Mouse (Mus musculus): ENCODE results near the gene Uqcr10. TPM values are rescaled to one million over a fixed set of nuclear protein-coding genes. Genes with fewer than 3 reads are reported as not detected.
"Not testable (repeated sequence)": the region's sequence is repeated elsewhere in the genome, so short reads cannot be mapped to it uniquely, and the experiment has no call there.

Uqcr10 gene
- polyA plus RNA-seq, 1 experiment from 2014 or later: 1,046 TPM

DNA sequence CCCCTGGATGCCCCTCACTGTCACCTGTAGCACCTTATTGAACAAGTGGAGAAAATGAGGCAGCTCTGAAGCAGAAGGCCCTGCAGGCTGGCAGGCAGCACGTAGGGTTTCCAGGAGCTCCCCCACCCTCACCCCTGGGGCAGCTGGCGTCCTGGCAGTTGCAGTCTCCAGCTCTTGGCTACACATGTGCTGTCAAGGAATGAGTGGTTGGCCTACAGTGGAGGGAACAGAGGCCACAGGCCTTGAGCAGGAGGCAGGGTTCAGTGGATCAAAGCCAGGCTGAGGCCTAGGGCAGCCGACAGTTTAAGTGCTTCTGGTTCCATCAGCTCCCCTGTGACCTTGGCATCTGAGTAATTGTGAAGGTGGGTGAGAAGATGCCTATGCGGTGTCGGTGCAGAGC lies 26.8 kb upstream of the Uqcr10 start:
- no peak for DNase-seq (ENCODE audit: low spot score)
- peaks cover 12% of the 10 kb centered on the region; the same call in 1 of the 2 replicates for H3K36me3 ChIP-seq
- H3K4me3 ChIP-seq: no peak overlapping the region
- 62% methylated on average over 5 of the region's 5 CpGs for WGBS
- H3K9me3 ChIP-seq: no peaks in the 10 kb centered on the region
- H3K27ac ChIP-seq: no peak overlapping the region
- H3K27me3 ChIP-seq (ENCODE audit: insufficient read depth, poor library complexity, severe bottlenecking): peaks cover 8% of the 10 kb centered on the region
- H3K4me1 ChIP-seq: peaks cover 33% of the 10 kb centered on the region

DNA sequence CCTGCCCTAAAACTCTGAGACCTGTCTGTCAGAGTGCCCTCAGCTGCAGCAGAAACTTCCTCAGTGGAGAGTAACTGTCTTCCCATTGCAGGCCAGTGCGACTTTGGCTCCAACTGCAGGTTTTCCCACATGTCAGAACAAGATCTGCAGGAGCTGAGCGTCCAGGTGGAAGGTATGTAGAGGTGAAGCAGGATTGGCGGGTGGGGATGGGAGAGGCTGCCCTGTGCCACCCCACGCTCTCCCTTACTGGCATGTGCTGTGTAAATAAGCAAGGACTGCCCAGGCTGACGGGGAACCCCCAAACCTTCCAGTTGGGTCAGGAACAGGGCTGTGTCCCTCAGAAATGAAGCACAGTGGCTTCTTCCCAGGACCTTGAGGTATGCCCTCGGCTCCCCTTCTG lies 26.0 kb upstream of the Uqcr10 start:
- H3K27me3 ChIP-seq (ENCODE audit: insufficient read depth, poor library complexity, severe bottlenecking): no peaks in the 10 kb centered on the region
- H3K36me3 ChIP-seq: peaks cover 18% of the 10 kb centered on the region; the same call in 1 of the 2 replicates
- no peak for DNase-seq (ENCODE audit: low spot score)
- no peak overlapping the region for H3K27ac ChIP-seq
- peaks cover 25% of the 10 kb centered on the region for H3K4me1 ChIP-seq
- H3K4me3 ChIP-seq: no peak overlapping the region
- 73% methylated on average over 6 of the region's 6 CpGs for WGBS
- H3K9me3 ChIP-seq: no peaks in the 10 kb centered on the region

DNA sequence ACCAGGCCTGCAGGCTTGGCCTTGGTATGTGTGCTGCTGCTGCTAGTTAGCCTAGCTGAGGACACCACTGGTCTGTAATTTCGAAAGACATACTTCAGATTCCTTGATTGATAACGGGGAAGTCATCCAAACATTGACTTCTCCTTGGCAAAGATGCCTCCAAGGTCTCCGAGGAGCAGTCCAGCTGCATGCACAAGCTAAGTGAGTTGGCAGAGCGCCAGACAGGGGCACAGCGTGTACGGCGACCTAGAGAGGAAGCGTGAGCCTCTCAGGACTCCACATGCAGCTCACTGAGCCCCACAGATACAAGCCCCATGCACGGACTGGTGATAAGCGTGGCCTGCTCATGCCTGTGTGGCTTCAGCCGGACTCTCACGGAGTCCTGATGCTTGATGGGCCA lies 25.5 kb upstream of the Uqcr10 start:
- no peaks in the 10 kb centered on the region for H3K27me3 ChIP-seq (ENCODE audit: insufficient read depth, poor library complexity, severe bottlenecking)
- no peak overlapping the region for H3K4me3 ChIP-seq
- no peak for DNase-seq (ENCODE audit: low spot score)
- 56% methylated on average over 12 of the region's 12 CpGs for WGBS
- H3K36me3 ChIP-seq: peaks cover 22% of the 10 kb centered on the region; the same call in 1 of the 2 replicates
- no peak overlapping the region for H3K27ac ChIP-seq
- H3K4me1 ChIP-seq: peaks cover 24% of the 10 kb centered on the region
- no peaks in the 10 kb centered on the region for H3K9me3 ChIP-seq

DNA sequence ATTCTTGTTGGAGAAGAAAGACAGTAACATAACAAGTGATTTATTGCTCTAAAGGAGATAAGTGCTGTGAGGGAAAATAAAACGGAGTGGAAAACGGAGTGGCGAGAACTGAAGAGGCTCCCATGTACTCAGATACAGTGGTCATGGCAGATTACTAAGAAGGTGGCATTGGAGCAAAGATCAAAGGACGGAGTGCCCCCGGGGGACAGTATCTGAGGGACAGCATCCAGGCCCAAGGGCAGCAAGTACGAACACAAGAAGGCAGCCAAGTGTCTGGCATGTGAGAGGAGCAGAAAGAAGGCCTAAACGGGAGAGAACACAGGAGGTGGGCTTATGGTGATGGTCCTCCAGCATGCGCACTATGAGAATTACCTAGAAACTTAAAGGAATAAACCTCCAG lies 17.6 kb upstream of the Uqcr10 start:
- H3K27me3 ChIP-seq (ENCODE audit: insufficient read depth, poor library complexity, severe bottlenecking): no peaks in the 10 kb centered on the region
- H3K4me3 ChIP-seq: no peak overlapping the region
- peaks cover 35% of the 10 kb centered on the region for H3K36me3 ChIP-seq
- no peak overlapping the region for H3K27ac ChIP-seq
- WGBS: 81% methylated on average over 8 of the region's 8 CpGs
- no peaks in the 10 kb centered on the region for H3K9me3 ChIP-seq
- peaks cover 17% of the 10 kb centered on the region for H3K4me1 ChIP-seq
- no peak for DNase-seq (ENCODE audit: low spot score)

DNA sequence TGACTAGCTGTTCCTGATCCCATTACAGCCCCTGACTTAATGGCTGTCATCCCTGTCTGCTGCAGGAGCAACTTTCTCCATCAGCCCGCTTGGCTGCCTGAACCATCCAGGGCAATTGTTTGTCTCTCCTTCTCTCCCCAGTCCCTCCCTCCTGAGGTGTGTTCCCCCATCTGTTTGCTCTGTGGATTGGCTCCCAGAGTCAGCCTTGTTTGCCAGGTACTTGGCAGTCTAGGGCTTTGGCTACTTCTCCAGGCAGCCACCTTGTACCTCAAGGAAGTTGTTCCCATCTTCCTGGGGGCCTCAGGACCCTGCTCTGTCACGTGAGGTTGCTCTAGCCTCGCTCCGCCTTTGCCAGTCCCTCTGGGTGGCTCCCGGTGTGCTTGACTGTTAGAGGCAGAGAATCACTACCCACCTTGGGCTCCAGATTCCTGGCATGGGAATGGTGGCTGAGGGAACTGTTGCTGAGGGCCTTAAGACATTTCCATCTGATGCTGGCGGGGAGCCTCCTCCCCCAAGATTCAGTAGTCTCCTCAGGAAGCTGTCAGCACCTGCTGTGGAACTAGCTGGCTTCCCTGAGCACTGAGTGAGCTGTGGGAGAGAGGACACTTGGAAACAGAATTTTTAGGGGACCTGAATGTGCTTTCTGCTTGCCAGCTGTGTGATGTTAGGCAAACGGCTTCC lies 16.9 kb upstream of the Uqcr10 start:
- H3K27ac ChIP-seq: no peak overlapping the region
- H3K36me3 ChIP-seq: peaks cover 35% of the 10 kb centered on the region
- 53% methylated on average over 7 of the region's 7 CpGs for WGBS
- DNase-seq (ENCODE audit: low spot score): no peak
- H3K9me3 ChIP-seq: no peaks in the 10 kb centered on the region
- H3K4me1 ChIP-seq: peaks cover 17% of the 10 kb centered on the region
- H3K27me3 ChIP-seq (ENCODE audit: insufficient read depth, poor library complexity, severe bottlenecking): no peaks in the 10 kb centered on the region
- H3K4me3 ChIP-seq: no peak overlapping the region

DNA sequence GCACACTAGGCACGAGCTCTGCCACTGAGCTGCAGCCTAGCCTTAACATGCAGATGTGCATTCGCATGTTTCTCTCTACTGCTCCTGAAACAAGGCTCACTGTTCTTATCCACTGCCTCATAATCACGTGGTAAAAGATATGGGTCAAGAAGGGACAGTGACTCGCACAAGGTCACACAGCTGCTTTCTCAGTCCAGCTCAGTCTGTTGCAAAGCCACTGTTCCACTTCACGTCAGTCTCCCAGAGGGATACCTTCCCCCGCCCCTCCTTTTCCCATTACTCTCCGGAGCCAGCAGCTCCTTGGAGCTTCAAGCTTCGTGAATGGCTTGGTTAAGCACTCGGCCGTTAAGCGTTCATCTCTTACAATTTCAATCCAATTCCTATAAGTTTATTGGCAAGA lies 16.3 kb upstream of the Uqcr10 start:
- Histone ChIP-seq H3K27me3 (ENCODE audit: insufficient read depth, poor library complexity, severe bottlenecking) (no peaks in the 10 kb centered on the region), H3K27ac (no peak overlapping the region), H3K36me3 (peaks cover 30% of the 10 kb centered on the region), H3K9me3 (no peaks in the 10 kb centered on the region), H3K4me3 (no peak overlapping the region), H3K4me1 (peaks cover 17% of the 10 kb centered on the region)
- WGBS: 68% methylated on average over 11 of the region's 11 CpGs
- no peak for DNase-seq (ENCODE audit: low spot score)

DNA sequence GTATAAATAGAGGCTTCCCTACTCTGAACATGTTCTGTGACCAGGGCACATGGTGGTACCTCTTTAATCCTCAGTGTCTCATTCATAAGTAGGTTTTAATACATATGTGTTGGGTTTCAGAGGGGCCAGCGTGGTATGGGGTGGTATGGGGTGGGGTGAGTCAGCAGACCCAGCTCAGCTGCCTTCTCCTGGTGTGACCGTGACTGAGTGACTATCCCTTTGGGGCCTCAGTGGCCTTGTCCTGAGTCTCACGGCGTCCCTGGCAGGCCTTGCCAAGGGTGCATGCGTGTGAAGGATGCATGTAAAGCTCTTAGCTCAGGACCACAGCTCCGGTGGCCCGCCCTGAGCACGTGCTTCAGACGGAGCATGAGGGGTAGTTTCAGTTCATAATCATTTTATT lies 15.8 kb upstream of the Uqcr10 start:
- no peak for DNase-seq (ENCODE audit: low spot score)
- Histone ChIP-seq H3K27me3 (ENCODE audit: insufficient read depth, poor library complexity, severe bottlenecking) (no peaks in the 10 kb centered on the region), H3K4me1 (peaks cover 17% of the 10 kb centered on the region), H3K4me3 (no peak overlapping the region), H3K27ac (no peak overlapping the region), H3K9me3 (no peaks in the 10 kb centered on the region), H3K36me3 (peaks cover 28% of the 10 kb centered on the region)
- WGBS: 89% methylated on average over 9 of the region's 9 CpGs

DNA sequence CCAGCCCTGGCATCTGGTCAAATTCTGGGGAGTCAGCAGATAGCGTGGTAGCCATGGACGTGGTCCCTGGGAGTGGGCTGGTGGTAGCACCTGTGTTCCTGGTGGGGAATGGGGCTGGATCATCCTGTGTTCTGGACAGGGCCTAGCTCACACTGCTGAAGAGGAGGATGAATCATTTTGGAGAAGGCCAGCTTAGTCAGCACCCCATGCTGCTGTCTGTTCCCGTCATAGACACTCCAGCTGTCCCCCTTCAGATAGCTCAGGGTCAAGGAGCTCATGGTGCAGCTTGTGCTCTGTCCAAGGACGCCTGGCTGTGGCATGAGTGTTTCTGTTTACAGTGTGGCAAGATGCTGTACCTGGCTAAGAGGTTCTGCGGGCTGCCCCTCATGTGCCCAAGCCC lies 14.4 kb upstream of the Uqcr10 start:
- Histone ChIP-seq H3K9me3 (no peaks in the 10 kb centered on the region), H3K27me3 (ENCODE audit: insufficient read depth, poor library complexity, severe bottlenecking) (no peaks in the 10 kb centered on the region)
- WGBS: 75% methylated on average over 5 of the region's 5 CpGs

DNA sequence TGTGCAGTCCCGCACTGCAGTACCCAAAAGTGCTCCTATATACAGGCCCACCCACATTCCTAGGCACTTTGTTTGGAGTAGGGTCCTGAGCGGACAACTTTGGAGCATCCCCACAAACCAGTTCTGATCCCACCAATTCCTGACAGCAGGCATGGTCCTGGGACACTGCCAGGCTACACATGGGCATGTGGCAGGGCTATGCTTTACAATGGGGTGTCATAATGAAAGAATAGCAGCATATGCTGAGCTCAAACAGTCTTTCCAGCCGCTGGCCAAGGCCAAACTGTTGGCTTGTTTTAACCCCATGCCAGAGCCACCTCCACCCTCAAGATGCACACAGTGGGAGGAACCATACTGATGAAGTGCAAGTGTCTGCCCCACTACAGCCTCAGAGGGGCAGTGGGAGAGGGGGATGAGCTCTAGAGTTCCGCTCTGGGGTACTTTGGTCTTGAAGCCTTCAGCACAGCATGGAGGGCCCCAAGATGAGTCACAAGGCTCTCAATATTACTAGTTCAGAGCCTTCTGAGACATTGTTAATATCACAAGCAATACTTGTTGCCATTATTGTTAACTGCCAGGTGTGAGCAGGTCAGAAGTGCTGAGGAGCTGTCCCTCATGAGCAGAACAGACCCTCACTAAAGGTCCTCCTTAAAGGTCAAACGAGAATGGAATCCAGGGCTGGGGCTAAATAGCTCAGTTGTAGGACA lies 12.5 kb upstream of the Uqcr10 start:
- Histone ChIP-seq H3K36me3 (no peaks in the 10 kb centered on the region), H3K27ac (no peak overlapping the region), H3K9me3 (no peaks in the 10 kb centered on the region), H3K27me3 (ENCODE audit: insufficient read depth, poor library complexity, severe bottlenecking) (no peaks in the 10 kb centered on the region), H3K4me3 (no peak overlapping the region), H3K4me1 (peaks cover 17% of the 10 kb centered on the region)
- no peak for DNase-seq (ENCODE audit: low spot score)
- WGBS: 87% methylated on average over 5 of the region's 5 CpGs

More for the DNA sequence above, 14.4 kb upstream of the Uqcr10 start:
- H3K27ac ChIP-seq: no peak overlapping the region
- peaks cover 17% of the 10 kb centered on the region for H3K4me1 ChIP-seq
- no peak overlapping the region for H3K4me3 ChIP-seq
- no peak for DNase-seq (ENCODE audit: low spot score)
- peaks cover 14% of the 10 kb centered on the region for H3K36me3 ChIP-seq

DNA sequence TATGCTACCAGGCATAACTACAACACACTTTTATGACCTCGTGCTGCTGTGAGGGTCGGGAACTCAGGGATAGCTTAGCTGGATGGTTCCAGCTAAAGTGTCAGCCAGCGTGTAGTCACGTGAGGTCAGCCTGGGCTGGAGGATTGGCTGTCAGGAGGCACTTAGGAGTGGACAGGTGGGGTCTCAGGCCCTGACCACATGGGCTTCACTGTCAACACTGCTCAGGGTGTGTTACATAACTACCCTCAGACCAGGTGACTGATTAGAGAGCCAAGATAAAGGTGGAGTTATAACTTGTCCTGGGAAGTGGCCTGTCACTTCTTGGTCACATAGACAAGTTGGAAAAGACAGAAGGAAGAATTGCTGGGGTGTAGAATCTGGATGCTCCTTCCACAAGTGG lies 11.5 kb upstream of the Uqcr10 start:
- Histone ChIP-seq H3K27me3 (ENCODE audit: insufficient read depth, poor library complexity, severe bottlenecking) (no peaks in the 10 kb centered on the region), H3K4me3 (no peak overlapping the region), H3K9me3 (no peaks in the 10 kb centered on the region), H3K4me1 (peaks cover 13% of the 10 kb centered on the region), H3K36me3 (no peaks in the 10 kb centered on the region), H3K27ac (no peak overlapping the region)
- no peak for DNase-seq (ENCODE audit: low spot score)
- 73% methylated on average over 4 of the region's 4 CpGs for WGBS

DNA sequence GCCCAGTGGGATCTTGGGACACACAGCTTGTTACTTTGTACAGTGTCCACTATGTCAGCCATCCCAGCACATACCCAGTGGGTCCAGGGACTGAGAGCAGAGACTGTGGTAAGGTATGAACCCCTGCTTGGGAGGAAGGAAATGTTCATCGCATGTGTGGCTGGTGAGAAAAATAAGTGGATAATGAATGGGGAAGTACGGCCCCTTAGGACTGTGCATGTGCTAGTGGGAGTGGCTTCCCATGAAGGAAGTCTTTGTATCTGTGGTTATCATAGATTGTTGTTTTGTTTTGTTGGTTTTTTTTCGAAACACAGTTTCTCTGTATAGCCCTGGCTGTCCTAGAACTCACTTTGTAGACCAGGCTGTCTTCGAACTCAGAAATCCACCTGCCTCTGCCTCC lies 10.6 kb upstream of the Uqcr10 start:
- 87% methylated on average over 4 of the region's 4 CpGs for WGBS
- H3K9me3 ChIP-seq: no peaks in the 10 kb centered on the region

DNA sequence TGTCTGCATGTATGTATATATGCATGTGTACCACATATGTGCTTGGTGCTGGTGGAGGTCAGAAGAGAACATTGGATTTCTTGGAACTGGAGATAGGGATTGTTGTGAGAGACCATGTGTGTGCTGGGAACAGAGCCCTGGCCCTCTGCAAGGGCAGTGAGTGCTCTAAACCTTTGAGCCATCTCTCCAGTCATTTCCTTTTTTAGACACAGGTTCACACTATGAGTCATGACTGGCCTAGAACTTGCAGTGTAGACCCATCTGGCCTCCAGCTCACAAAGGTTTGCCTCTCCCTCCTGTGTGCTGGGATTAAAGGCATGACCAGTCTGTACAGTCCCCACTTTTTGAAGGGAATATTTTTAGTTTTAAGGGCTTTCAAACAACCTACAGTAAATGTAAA lies 8.7 kb upstream of the Uqcr10 start:
- H3K27ac ChIP-seq: no peak overlapping the region
- no peaks in the 10 kb centered on the region for H3K27me3 ChIP-seq (ENCODE audit: insufficient read depth, poor library complexity, severe bottlenecking)
- H3K4me3 ChIP-seq: no peak overlapping the region
- H3K9me3 ChIP-seq: no peaks in the 10 kb centered on the region
- H3K36me3 ChIP-seq: no peaks in the 10 kb centered on the region
- no peaks in the 10 kb centered on the region for H3K4me1 ChIP-seq
- no peak for DNase-seq (ENCODE audit: low spot score)

More for the DNA sequence above, 10.6 kb upstream of the Uqcr10 start:
- Histone ChIP-seq H3K4me3 (no peak overlapping the region), H3K36me3 (no peaks in the 10 kb centered on the region), H3K4me1 (peaks cover 12% of the 10 kb centered on the region), H3K27ac (no peak overlapping the region), H3K27me3 (ENCODE audit: insufficient read depth, poor library complexity, severe bottlenecking) (no peaks in the 10 kb centered on the region)
- DNase-seq (ENCODE audit: low spot score): no peak

DNA sequence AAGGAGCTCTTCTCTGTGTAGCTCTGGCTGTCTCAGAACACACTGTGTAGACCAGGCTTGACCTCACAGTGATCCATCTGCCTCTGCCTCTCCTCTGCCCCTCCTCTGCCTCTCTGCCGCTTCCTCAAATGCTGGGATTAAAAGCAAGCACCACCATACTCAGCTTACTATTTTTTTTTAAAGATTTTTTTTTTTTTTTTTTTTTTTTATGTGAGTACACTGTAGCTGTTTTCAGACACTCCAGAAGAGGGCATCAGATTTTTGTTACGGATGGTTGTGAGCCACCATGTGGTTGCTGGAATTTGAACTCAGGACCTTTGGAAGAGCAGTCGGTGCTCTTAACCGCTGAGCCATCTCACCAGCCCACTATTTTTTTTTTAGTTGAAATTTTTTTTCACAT lies 6.0 kb upstream of the Uqcr10 start:
- H3K4me1 ChIP-seq; H3K9me3 ChIP-seq; H3K36me3 ChIP-seq; H3K27ac ChIP-seq; H3K27me3 ChIP-seq (ENCODE audit: insufficient read depth, poor library complexity, severe bottlenecking); DNase-seq (ENCODE audit: low spot score); H3K4me3 ChIP-seq: not testable (repeated sequence)
- WGBS: 84% methylated on average over 4 of the region's 4 CpGs

Data from heart, embryonic 10.5 days (tissue).